Mouse (Mus musculus) stomach, postnatal 0 days (tissue): ENCODE measurements around the gene Slc11a1. TPM values are rescaled to one million over a fixed set of nuclear protein-coding genes. Genes with fewer than 3 reads are reported as not detected.
"Not testable (repeated sequence)": the region's sequence is repeated elsewhere in the genome, so short reads cannot be mapped to it uniquely, and the experiment has no call there.

Experiments used
- ATAC-seq: fragments of 200-750 bp; cut with Nextera tagmentation; 2 replicates; pipeline ENCODE4 v1.8.0; 2017; ENCODE audit not compliant: low FRiP score, low TSS enrichment
- DNase-seq: peaks from one replicate; pipeline ENCODE4 v3.0.0-alpha.2; 2016; ENCODE audit warnings: low spot score
- H3K27ac ChIP-seq: fragments of 300-500 bp; sonication (generic); replicated peaks from 2 replicates; pipeline ENCODE4 v1.5.1; 2014; ENCODE audit warnings: mild to moderate bottlenecking, control low read depth
- H3K27me3 ChIP-seq: fragments of 300-500 bp; sonication (generic); 2 replicates; pipeline ENCODE4 v1.6.1; 2014; ENCODE audit warnings: low read length; ENCODE audit not compliant: control insufficient read depth, insufficient read depth
- H3K36me3 ChIP-seq: fragments of 300-500 bp; sonication (generic); 2 replicates; pipeline ENCODE4 v1.6.1; 2014; ENCODE audit warnings: low read length, mixed read lengths; ENCODE audit not compliant: control insufficient read depth, insufficient read depth
- H3K4me1 ChIP-seq: fragments of 300-500 bp; sonication (generic); replicated peaks from 2 replicates; pipeline ENCODE4 v1.6.1; 2014; ENCODE audit warnings: antibody characterized with exemption; ENCODE audit not compliant: control insufficient read depth, insufficient read depth
- H3K4me2 ChIP-seq: fragments of 300-500 bp; sonication (generic); replicated peaks from 2 replicates; pipeline ENCODE4 v1.6.1; 2014; ENCODE audit warnings: low read depth, mild to moderate bottlenecking, control low read depth, moderate library complexity
- H3K4me3 ChIP-seq: fragments of 300-500 bp; sonication (generic); 2 replicates; pipeline ENCODE4 v1.5.1; 2014; ENCODE audit warnings: low read depth, low read length, control low read depth
- H3K9ac ChIP-seq: fragments of 300-500 bp; sonication (generic); 2 replicates; pipeline ENCODE4 v1.6.1; 2014; ENCODE audit warnings: mild to moderate bottlenecking, low read length, control low read depth, mixed read lengths
- H3K9me3 ChIP-seq: fragments of 300-500 bp; sonication (generic); 2 replicates; pipeline ENCODE4 v1.6.1; 2016; ENCODE audit warnings: low read length; ENCODE audit not compliant: control insufficient read depth
- CTCF ChIP-seq: IDR thresholded peaks from 2 replicates; pipeline ENCODE4 v1.5.1; 2016; ENCODE audit warnings: antibody characterized with exemption, low read depth, mild to moderate bottlenecking, moderate library complexity
- EP300 ChIP-seq: optimal IDR thresholded peaks from 2 replicates; pipeline ENCODE3; 2016; ENCODE audit warnings: antibody characterized with exemption
- WGBS: fragments of 180-500 bp; shearing (Covaris S2); extraction: QIAGEN DNeasy Blood & Tissue Kit; methylation state at CpG from one replicate; pipeline ENCODE4 v1.1.7; 2014; 5-methylcytosine and 5-hydroxymethylcytosine counted together
- polyA plus RNA-seq: library from polyadenylated mRNA; unstranded; fragments of >200 nt; fragmentation: Nextera tagmentation; extraction: Ambion mirVana; gene quantifications from 2 replicates; pipeline ENCODE4 v1.2.1, GENCODE M21; 2015

The Slc11a1 gene
- polyA plus RNA-seq, result 3.0 and 3.8 TPM in 2 replicates

DNA sequence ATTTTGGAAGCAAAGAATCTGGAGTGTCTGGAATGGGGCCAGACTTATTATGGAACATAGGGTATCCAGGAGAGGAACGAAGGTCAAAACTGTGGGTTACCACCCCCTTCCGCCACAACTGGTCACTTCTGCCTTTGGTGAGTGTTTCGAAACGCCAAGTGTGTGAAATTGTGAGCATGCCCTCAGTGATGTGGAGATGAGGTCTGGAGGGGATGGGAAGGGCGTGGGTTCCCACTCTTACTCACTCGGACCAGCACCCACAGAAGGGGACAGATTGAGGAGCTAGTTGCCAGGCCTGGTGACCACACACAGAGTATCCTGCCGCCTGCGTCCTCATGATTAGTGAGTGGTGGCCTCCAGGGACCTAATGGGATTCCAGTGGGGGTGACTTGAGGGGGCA is at the start of gene Slc11a1:
TSS of gene Slc11a1 (plus strand) at position 216 of the 400 bp plus-strand sequence.
- H3K27me3 ChIP-seq, result no peaks in the 10 kb centered on the region
- TF ChIP-seq CTCF (no peak), EP300 (no peak)
- ATAC-seq, result no peak
- H3K9ac ChIP-seq, result no peak within 1 kb of the TSS
- no peak within 1 kb of the TSS for H3K4me2 ChIP-seq
- no peaks in the 10 kb centered on the region for H3K4me1 ChIP-seq
- 76% methylated on average over 8 of the region's 8 CpGs for WGBS
- no peaks in the 10 kb centered on the region for H3K36me3 ChIP-seq
- H3K27ac ChIP-seq, result no peak within 1 kb of the TSS
- no peak within 1 kb of the TSS for H3K4me3 ChIP-seq
- H3K9me3 ChIP-seq, result no peaks in the 10 kb centered on the region
- DNase-seq, result no peak

DNA sequence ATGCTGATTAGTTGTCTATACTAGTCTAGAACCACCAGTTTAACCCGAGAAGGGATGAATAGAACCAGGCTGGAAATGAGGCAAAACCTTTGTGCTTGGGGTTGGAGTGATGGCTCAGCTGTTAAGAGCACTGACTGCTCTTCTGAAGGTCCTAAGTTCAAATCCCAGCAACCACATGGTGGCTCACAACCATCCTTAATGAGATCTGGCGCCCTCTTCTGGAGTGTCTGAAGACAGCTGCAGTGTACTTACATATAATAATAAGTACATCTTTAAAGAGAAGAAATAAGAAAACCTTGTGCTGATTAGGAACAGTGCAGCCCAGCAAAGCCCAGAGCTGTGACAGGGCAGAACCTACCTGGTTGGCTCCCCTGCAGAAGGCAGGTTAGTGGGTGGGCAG is 48.1 kb upstream of the Slc11a1 start:
- peak; percentile 49 for TF ChIP-seq CTCF
- not testable (repeated sequence) for H3K27ac ChIP-seq, H3K9ac ChIP-seq, H3K4me2 ChIP-seq, H3K36me3 ChIP-seq, DNase-seq, H3K4me3 ChIP-seq, ATAC-seq, H3K27me3 ChIP-seq, H3K9me3 ChIP-seq, H3K4me1 ChIP-seq
- 77% methylated on average over 2 of the region's 2 CpGs for WGBS

DNA sequence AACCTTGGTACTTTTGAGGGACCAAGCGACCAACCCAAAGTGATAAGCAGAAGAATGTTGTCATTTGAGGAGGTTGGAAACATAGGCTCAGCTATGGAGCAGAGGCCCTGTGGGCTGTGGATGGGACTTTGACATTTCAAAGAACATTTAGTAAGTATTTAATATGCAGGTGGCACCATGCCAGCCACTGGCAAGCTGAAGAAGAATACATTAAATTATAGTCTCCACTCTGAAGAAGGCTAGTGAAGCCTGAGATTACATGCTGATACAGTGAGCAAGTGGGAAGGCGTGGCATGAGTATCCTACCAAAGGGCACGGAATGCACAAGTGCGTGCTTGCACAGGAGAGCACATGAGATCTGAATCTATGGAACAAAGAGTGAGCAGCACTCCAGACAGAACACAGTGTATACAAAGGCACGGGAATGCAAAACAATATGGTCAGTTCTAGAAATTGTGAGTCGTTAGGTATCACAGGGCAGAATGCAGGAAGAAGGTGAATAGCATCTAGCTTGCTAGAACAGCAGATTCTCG is 45.0 kb upstream of the Slc11a1 start:
- WGBS, result 44% methylated on average over 7 of the region's 7 CpGs
- H3K4me3 ChIP-seq, result no peak overlapping the region
- H3K27me3 ChIP-seq, result no peaks in the 10 kb centered on the region
- H3K4me2 ChIP-seq, result no peak overlapping the region
- peak overlapping the region; percentile 72 for H3K27ac ChIP-seq
- DNase-seq (no peak), ATAC-seq (no peak)
- TF ChIP-seq EP300 (no peak), CTCF (no peak)
- H3K9me3 ChIP-seq, result no peaks in the 10 kb centered on the region
- no peak overlapping the region for H3K9ac ChIP-seq
- no peaks in the 10 kb centered on the region for H3K36me3 ChIP-seq
- no peaks in the 10 kb centered on the region for H3K4me1 ChIP-seq

DNA sequence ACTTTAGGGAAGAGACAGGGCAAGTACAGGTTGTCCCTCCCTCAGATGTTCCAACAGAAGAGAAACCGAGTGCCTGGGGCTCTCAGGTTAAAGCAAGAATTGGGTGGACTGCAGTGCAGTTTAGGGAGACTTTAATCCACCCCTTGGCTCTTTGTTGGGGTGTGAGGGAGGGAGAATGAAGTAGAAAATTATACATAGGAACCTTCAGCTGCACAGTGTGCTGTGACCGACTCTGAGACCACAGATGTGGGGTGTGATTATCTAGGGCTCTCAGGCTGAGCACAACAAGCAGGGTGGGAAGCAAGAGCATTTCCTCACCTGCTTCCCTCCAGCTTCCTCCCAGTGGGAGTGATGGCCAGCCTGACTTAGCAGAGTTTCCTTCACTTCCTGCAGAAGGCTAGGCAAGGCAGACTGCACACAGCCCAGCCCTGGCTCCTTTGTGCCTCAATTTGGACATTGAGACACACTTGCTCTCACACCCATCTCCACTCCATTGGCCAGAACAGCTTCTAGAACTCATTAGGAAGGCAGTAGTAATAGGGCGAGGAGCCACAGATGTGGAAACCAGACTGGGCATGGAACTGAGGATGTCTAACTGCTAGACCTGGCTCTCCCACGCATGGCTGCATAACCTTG is 43.8 kb upstream of the Slc11a1 start:
- Histone ChIP-seq H3K9ac (no peak overlapping the region), H3K27ac (peak overlapping the region; percentile 72), H3K4me2 (no peak overlapping the region), H3K9me3 (no peaks in the 10 kb centered on the region), H3K27me3 (no peaks in the 10 kb centered on the region), H3K4me1 (no peaks in the 10 kb centered on the region), H3K4me3 (no peak overlapping the region), H3K36me3 (no peaks in the 10 kb centered on the region)
- ATAC-seq (peak; percentile 11; the same call in 1 of the 2 replicates), DNase-seq (no peak)
- TF ChIP-seq EP300 (no peak), CTCF (no peak)
- WGBS, result 54% methylated on average over 4 of the region's 4 CpGs

DNA sequence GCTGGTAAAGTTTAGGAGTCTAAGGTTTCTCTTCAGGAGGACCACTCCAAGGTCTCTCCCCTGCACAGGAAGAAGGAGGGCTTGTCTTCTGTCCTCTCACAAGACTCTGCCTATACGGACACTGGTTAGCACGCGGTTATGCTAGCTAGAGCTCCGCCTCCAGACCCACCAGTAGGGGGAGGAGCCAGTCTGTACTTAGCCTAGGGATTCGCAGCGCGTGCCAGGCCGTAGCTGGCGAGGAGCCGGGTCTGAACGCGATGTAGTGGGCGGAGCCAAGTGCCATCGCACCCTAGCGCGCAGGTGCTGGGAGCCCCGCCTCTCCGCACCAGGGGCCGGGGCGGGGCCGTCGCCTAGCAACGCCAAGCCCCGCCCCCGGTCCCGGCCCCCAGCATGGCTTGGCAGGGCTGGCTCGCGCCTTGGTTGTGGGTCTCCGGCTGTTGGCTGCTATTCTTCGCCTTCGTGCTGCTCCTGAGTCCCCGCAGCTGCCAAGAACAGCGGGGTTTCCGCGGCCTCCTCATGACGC is 42.7 kb upstream of the Slc11a1 start:
- ATAC-seq (peak; percentile 92), DNase-seq (peak; percentile 97)
- Histone ChIP-seq H3K9me3 (no peaks in the 10 kb centered on the region), H3K4me1 (no peaks in the 10 kb centered on the region), H3K9ac (peak overlapping the region; percentile 47; the same call in 1 of the 2 replicates), H3K27me3 (no peaks in the 10 kb centered on the region), H3K27ac (peak overlapping the region; percentile 73), H3K36me3 (no peaks in the 10 kb centered on the region), H3K4me3 (peak overlapping the region; percentile 51), H3K4me2 (peak overlapping the region; percentile 73)
- 0% methylated on average over 36 of the region's 36 CpGs for whole genome bisulfite sequencing
- TF ChIP-seq CTCF (peak; percentile 72), EP300 (no peak)

DNA sequence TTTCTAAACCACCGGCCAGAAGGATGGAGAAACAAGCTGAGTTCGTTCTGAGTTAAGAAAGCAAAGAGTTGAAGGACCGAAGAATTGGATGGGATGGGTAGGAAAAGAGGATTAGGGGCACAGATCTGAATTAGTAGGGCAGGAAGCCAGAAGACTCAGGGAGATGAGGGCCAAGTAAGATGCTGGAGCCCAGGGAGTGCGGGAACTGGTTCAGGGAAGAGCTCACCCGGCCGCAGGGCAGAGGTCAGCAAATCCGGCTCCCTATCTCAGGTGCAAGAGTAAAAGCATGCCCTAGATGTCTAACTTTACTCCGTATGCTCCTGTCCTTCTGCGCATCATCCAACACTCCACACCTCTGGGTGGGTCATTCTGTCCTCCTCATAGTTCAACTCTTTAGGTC is 42.1 kb upstream of the Slc11a1 start:
- H3K4me2 ChIP-seq, result peak overlapping the region; percentile 73
- H3K4me1 ChIP-seq, result no peaks in the 10 kb centered on the region
- no peak for ATAC-seq
- WGBS, result 6% methylated on average over 9 of the region's 9 CpGs
- H3K27me3 ChIP-seq, result no peaks in the 10 kb centered on the region
- TF ChIP-seq EP300, result no peak
- TF ChIP-seq CTCF, result no peak
- H3K9me3 ChIP-seq, result no peaks in the 10 kb centered on the region
- H3K4me3 ChIP-seq, result peak overlapping the region; percentile 51
- no peaks in the 10 kb centered on the region for H3K36me3 ChIP-seq
- no peak for DNase-seq
- peak overlapping the region; percentile 47 for H3K9ac ChIP-seq
- peak overlapping the region; percentile 73 for H3K27ac ChIP-seq
